Mouse (Mus musculus): Measurements from ENCODE around the gene Zfp365. TPM values are rescaled to one million over a fixed set of nuclear protein-coding genes. Genes with fewer than 3 reads are reported as not detected.
A peak's percentile ranks its signal among the peaks of the same experiment; 100 is the strongest.

Gene Zfp365
- total RNA-seq (2015) (not detected in 2 replicates), total RNA-seq (2017) (not detected in 2 replicates)

DNA sequence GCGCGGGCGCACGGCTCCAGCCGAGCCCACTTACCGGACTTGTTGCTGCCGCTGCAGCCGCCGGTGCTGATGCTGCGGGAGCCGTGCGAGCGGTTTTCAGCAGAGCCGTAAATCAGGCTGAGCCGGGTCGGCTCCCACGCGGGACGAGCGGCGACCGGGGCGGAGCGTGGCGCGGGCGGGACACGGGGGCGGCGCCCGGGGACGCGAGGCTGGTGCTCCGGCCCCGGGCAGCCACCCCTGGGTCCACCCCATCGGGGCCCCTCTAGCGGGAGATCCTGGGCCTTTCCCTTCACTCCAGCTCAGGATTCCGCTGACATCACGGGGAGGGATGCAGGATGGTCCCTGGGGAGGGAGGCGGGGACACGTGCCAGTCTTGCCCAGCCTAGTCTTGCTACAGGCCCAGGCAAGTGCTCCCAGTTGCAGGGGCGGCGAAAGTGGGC lies at the start of gene Zfp365:
Gene Zfp365, minus strand, starts transcription at position 326 of the 440 bp plus-strand sequence.
- peak; percentile 69 for ATAC-seq (replicated peaks; ENCODE audit: poor library complexity)

DNA sequence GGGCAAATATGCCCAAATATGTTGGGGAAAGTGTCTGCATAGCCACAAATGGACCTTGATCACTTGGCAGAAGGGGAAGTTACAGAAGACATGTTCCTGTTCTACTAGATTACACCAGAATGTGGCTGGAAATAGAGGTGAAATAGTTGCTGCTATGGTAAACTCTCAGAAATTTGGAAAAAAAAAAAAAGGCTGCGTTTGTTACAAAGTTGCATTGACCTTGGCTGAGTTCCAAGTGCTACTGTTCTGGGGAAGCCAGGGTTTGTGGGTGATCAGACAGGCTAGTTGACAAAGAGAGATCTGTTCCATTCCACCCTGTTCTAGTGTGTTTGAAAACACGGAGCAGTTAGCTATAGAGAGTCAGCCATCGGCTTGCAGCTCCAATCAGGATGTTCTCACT lies 47.5 kb upstream of the Zfp365 start:
- ATAC-seq (replicated peaks; ENCODE audit: poor library complexity) = peak; percentile 98

DNA sequence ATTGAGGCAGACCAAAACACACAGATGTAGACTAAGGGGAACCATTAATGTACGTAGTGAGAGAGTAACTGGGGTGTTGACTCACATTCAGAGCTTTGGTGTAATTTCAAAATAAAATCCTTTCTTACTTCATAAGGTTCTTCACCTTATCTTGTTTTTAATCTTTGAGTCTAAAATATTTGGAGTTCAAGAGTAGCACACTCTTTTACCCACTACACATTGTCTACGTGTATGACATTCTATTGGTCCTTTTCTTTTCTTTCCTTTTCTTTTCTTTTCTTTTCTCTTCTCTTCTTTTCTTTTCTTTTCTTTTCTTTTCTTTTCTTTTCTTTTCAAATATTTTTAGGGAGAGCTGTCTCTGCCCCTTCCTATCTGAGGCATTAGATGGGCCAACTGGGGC lies 43.5 kb upstream of the Zfp365 start:
- ATAC-seq (replicated peaks; ENCODE audit: poor library complexity) = no peak

DNA sequence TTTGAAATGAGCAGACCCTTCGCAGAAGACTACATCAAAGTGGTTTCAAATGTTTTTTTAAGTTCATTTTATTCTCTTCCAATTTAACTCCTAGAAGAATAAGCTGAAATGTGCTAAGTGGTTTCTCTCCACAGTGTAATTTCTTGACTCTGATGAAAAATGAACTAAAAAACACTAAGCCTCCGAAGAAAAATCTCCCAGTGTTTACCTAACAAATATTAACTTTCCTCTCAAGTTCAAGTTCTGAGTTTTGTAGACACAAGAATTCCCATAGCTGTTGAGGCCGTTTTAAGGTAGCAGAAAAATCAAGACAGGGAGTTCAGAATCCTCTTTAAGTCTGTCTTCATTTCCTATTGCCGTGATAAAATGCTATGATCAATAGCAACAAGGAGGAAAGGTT lies 39.2 kb upstream of the Zfp365 start:
- ATAC-seq (replicated peaks; ENCODE audit: poor library complexity) = no peak

DNA sequence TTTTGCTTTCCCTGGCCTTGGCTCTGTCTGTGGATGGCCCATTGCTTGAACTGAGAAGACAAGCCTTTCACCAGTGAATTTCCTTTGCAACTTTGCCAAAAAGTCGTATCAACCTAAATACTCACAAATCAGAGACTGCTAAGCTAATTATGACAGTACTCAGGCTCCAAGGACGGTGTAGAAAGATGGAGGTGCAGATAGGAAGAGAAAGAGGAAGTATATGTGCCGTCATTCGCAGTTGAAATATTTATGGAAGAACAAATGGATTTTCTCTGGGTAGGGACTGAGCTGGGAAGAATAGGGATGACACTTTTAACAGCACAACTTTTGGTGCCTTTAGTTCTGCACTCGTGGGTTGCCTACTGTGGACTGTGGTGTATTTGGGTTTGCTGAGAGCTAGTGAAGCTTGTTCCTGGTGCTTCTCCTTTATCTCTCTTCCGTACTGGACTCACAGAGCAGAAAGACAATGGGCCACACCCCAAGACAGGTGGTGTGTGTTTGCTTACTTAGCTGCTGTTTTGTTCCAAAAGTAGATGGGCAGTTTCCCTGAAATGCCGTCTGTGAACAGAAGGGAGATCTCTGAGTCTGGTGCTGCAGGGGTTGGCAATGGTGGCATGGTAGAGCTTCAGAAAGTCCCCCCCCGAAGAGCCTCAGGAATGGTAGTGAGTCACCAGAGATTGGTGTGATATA lies 37.7 kb upstream of the Zfp365 start:
- peak; percentile 63 for ATAC-seq (replicated peaks; ENCODE audit: poor library complexity)

DNA sequence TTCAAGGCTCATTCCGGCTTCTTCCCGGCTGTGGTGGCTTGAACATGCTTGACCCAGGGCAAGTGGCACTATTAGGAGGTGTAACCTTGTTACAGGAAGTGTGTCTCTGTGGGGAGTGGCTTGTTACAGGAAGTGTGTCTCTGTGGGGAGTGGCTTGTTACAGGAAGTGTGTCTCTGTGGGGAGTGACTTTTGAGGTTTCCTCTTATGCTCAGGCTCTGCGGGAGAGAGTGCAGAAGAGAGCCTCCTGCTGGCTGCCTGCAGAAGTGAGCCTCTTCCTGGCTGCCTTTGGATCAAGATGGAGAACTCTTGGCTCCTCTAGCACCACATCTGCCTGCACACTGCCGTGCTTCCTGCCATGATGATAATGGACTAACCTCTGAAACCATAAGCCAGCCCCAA lies 31.1 kb upstream of the Zfp365 start:
- peak; percentile 100 for ATAC-seq (replicated peaks; ENCODE audit: poor library complexity)

DNA sequence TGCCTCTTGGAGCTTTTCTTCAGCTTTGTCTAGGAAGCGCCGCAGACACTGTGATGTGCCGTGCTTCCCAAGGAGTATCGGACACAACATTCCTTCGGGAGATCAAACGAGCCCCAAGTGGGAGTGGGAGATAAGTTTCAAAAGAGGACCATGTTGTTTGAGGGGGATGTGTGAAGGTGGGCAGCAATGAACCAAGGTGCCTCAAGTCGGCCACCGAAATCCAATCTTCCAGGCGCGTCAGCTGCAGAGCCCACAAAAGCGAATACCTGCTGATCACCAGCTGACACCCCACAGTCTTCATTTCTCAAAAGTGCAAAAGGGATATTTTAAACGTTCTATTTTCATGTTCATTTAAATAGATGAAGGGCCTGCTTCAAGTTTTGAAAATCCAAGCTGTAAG lies 27.1 kb upstream of the Zfp365 start:
- no peak for ATAC-seq (replicated peaks; ENCODE audit: poor library complexity)

DNA sequence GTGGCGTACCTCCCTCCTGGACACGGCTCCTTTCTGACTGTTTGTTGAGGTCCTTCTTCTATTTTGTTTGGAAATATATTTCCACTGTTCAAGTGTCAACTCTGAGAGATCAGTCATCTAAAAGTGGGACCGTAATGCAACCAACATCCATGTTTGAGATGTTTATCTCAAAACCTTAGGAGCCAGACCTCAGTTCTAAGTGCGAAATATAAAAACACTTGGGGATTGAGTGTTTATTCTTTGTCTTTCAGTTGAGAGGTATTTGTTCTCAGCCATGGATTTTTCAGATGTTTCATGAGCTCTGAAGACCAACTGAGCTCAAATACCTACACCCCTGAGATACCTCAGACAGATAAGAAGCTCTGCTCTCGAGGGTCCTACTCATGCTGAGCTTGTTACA lies 25.3 kb upstream of the Zfp365 start:
- no peak for ATAC-seq (replicated peaks; ENCODE audit: poor library complexity)

DNA sequence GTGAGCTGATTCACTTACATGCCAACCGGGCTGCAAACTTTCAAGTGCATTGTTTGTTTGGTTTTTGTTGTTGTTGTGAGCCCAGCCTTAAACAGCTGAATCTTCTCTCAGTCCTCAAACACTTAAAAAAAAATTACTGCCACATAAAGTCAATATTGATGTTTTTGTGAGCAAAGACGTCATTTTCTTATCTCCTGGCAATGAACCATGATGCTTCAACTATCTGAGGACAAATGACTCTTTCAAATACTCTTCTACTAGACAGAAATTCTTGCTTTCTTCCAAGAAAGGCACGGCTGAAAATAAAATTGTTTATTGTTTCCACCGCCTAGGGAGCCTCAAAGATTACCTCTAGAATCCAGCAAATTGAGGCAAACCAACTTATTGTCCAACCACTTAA lies 24.5 kb upstream of the Zfp365 start:
- ATAC-seq (replicated peaks; ENCODE audit: poor library complexity) = no peak

DNA sequence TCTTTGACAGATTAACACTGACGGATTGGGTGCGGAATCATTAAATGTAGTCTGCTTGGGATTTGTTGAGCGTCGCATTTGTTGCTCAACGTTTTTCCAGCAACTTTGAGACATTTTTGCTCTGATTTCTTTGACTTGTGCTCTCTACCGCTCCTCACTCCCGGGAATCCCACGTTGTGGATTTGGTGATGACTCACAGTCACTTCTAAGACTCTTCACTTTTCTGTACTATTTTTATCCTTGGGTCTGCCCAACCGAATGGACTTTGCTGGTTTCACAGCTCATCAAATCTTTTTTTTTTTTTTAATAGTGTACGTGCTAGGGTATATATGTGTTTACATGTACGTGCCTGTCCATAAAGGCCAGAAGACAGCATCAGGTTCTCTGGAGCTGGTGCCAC lies 20.3 kb upstream of the Zfp365 start:
- ATAC-seq (replicated peaks; ENCODE audit: poor library complexity) = no peak

DNA sequence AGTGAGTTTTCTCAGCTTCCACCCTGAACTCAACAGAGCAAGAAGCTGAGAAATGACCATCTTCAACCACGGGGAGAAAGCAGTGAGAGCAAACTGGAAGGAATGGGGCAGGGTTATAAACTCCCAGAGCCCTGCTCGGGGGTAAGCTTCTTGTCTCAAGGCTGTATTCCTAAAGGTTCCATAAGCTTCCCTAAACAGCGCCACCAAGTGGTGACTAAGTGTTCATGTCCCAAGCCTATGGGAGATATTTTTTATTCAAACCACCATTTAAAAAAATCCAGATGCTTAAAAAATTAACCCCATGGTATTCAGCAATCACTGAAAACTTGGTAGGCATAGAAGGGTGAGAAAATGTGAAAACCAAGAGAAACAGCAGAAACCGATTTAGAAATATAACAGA lies 18.9 kb upstream of the Zfp365 start:
- no peak for ATAC-seq (replicated peaks; ENCODE audit: poor library complexity)

DNA sequence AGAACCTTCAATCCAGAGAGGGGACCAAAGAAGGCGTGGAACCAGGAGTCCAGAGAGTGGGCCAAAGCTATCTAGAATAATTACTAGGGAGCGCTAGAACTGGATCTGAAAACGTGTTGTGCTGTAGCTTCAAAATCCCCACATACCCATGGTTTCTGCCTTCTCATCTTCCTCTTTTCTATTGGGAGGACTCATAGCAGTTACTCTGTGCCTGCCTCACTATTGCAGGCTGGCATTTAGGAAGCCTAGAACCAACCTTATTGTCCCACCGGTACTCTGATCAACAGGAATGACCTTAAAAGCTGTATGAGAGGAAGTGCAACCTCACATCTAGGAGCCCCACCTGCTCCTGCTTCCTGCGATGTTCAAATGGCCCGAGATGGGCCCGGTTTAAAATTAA lies 16.1 kb upstream of the Zfp365 start:
- peak; percentile 50; the same call in 1 of the 2 replicates for ATAC-seq (replicated peaks; ENCODE audit: poor library complexity)

DNA sequence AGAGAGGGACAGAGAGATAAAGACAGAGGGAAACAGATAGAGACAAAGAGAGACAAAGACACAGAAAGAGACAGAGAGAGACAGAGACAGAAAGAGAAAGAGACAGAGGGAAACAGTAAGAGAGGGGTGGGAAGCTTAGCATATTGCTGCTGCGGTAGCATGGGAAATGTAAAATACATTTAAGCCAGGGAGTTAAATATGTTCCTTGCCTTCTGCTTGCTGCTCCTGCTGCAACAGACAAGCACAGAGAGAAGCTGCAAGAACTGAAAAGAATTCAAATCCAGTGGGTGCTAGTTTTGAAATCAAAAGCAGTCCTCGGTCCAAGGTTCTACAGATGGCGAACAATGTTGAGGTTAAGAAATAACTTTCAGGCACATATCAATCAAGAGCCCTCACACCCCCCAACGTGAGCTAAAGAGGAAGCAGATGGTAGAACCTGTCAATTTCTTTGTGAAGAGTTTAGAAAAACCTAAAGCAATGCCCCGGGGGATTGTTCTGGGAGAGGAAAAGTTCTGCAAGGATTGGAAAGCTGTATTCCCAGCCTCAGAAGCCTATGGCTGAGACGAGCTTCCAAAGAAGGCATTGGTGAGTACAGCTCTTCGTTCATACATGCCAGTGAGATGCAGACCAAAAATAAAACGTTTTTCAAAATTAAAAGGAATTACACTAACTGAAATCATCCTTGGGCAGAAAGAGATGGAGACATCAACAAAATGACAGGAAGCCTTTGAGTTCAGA lies 15.4 kb upstream of the Zfp365 start:
- ATAC-seq (replicated peaks; ENCODE audit: poor library complexity) = no peak; the same call in 1 of the 2 replicates

DNA sequence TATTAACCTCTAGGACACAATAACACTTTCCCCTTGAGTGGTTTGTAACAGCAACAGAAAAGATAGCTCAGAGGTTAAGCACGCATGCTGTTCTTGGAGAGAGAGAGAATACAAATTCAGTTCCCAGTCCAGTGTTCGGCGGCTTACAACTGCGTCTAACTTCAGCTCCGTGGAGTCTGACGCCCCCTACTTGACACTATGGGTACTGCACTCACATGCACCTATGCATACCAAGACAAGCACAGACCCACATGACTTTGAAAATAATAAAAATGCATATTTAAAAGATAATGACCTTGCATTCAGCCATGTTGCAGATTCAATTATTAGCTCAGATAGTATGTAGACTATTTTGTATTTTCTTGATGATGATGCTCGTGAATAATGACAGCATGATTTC lies 11.6 kb upstream of the Zfp365 start:
- ATAC-seq (replicated peaks; ENCODE audit: poor library complexity) = peak; percentile 39; the same call in 1 of the 2 replicates

DNA sequence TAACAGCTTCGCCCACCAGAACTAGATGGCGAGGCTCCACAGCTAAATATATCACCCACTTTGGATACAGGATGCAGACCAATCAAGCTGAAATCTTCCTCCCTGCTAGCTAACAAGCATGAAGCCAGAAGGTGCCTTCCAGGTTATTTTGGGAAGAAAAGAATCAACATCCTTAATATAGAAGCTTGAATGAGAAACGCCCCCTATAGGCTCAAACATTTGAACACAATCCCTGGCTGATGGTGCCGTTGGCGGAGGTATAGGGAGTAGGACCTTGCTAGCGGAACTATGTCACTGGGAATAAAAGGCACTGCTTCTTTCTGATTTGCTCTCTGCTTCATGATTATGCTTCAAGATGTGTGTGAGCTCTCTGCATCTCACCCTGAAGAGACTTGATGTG lies 9.3 kb upstream of the Zfp365 start:
- no peak for ATAC-seq (replicated peaks; ENCODE audit: poor library complexity)

DNA sequence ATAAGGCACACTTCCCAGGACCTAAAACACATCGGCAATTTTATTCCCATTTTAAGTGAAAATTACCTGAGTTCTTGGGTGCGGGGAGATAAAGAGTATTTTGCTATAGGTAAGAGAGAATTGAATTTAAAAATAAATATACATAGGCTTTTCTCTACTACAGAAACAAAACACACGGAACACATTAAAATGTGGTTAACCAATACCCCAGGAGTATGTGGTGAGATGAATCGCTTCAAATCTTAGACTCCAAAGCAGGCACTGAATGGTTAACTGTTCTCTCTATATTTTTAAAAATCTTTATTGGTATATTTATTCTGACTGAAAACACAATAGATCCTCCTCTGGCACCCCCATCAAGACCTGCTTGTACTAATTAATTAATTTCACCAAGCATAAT lies 7.2 kb upstream of the Zfp365 start:
- ATAC-seq (replicated peaks; ENCODE audit: poor library complexity) = no peak

DNA sequence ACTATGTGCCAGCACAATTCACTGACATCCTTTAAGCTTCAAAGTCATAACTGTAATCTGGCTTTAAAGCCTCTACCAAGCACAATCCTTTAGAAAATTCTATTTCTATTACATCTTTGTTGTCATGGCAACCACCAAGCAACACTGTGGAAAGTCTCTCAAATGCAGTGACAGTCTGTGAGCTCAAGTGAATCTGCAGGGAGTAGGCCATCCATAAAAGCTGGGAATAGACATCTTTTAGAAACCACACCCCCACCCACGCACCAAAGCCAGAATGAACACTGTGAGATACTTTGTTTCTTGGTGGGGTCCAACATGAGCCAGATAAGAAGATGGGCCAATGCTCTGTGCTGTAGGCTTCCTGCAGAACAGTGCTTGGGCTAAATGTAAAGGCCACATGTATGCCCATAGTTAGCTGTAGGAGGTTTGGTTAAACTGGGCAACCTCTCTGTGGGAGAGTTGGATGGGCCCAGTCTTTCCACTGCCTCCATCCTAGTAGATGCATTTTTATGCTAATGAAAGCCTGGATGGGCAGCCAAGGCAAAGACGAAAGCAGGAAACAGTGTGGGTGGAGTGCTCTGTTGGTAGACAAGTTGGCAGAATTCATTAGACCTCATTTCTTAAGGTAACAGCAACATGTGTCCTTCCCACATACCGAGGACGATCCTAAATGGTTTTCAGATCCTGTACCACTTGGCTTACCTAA lies 5.9 kb upstream of the Zfp365 start:
- ATAC-seq (replicated peaks; ENCODE audit: poor library complexity) = no peak

DNA sequence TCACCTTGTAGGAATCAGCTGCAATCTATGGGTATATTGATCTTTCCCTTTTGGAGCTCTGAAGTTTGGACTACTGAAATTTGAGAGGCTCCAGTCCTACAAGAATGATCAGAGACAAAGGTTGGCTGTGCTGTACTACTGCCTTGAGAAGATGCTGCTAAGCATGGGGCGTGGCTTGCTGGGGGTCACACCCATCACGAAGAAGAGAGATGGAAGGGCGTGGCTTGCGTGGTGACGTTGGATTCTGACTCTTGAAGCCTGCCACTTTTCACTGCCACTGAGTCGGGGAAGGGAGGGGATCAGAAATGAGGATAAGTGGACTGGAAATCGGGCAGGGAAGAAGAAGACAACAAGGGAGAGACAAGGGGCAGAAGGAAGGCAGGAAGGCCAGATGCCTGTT lies 4.9 kb upstream of the Zfp365 start:
- ATAC-seq (replicated peaks; ENCODE audit: poor library complexity) = no peak

DNA sequence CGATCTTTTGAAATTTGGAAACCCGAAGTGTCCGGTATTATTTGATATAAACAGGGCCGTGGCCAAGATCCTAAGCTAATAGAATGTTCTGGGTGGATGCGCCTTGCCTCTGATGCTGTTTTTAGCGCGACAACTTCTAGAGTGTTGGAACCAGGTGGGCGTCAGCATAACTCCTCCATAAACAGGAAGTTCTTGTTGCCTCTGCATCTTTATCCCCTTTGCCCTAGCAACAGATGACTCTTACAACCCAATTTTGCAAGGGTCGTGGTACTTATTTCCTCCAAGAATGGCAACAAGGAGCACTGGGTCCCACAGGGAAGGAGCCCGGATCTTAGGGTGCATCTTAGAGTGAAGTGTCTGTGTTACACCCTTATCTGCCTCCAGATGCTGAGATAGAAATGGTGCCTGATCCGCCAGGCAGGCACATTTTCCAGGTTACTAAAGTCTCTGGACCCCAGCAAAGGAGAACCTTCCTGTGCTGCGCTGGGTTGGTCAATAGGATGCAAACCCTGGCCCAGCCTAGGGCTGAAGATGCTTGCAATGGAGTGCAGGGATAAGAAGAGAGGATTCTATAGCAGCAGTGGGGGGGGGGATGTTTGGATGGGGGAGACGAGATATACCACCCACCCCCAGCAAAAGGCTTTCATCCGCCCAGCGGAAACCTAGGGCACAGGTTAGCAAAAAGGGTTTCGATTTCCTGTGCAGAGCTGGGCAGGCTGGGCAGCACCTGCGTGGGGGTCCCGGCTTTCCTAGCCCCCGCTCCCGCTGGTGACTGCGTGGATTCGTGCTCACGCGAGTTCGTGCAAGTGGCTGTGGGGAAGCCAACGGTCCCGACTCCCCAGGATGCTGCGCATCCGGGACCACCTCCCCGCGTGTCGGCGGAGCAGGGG lies 770 bp downstream of the Zfp365 start:
- peak; percentile 48; the same call in 1 of the 2 replicates for ATAC-seq (replicated peaks; ENCODE audit: poor library complexity)

DNA sequence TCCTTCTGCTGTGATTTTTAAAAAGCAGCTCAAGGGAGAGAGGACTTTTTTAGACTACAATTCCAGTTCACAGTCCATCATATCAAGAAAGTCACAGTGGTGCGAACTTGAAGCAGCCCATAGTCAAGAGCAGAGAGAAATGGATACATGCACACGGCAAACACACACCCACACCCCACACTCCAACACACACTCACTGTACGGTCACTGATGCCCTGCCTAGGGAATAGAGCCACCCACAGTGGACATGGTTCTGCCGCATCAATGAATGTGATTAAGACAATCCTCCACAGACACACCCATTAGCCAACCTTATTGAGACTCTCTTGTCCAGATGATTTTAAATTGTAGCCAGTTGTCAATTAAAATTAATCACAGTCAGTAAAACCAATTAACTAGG lies 4.5 kb downstream of the Zfp365 start:
- no peak for ATAC-seq (replicated peaks; ENCODE audit: poor library complexity)

DNA sequence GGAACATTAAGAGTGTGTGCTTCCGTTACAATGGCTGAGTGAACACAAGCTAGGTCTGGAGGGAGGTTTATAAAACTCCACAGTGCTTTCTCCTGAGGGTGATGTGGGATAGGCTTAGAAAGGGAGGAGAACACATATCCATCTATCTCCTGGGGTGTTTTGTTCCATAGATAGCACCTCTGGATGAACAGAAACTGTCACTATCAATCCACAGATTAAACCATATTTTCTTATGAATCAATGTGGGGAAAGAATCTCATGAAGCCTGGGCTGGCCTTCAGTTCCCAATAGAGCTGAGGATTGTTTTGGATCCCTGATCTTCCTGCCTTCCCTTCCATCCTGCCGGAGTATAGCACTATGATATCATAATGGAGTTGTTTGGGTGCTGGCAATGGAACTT lies 5.5 kb downstream of the Zfp365 start:
- no peak for ATAC-seq (replicated peaks; ENCODE audit: poor library complexity)

Measured in megakaryocyte progenitor cell, adult 5-6 weeks (primary cell).